Mouse (Mus musculus): ENCODE measurements around the gene Tcirg1. TPM values are rescaled to one million over a fixed set of nuclear protein-coding genes. Genes with fewer than 3 reads are reported as not detected.

The Tcirg1 gene
- polyA plus RNA-seq, 1 experiment from 2014 or later: 35.0 TPM

GRCm38 (mm10) chr19:3846676-3847604 lies 60.0 kb downstream of the Tcirg1 start:
- ATAC-seq (ENCODE audit: low FRiP score, low TSS enrichment): no peak
- H3K27me3 ChIP-seq (ENCODE audit: control insufficient read depth, insufficient read depth, low read length): no peaks in the 10 kb centered on the region
- no peaks in the 10 kb centered on the region for H3K9me3 ChIP-seq (ENCODE audit: control insufficient read depth, low read length)
- H3K4me3 ChIP-seq (ENCODE audit: low read length): no peak overlapping the region
- no peak overlapping the region for H3K27ac ChIP-seq (ENCODE audit: low read depth, low read length)
- no peak overlapping the region for H3K4me2 ChIP-seq (replicated peaks; ENCODE audit: low read depth, low read length)
- 84% methylated on average over 10 of the region's 10 CpGs for WGBS
- H3K4me1 ChIP-seq (ENCODE audit: control insufficient read depth, insufficient read depth, low read length): peaks cover 4% of the 10 kb centered on the region; the same call in 1 of the 2 replicates
- no peaks in the 10 kb centered on the region for H3K36me3 ChIP-seq (ENCODE audit: control insufficient read depth, insufficient read depth, low read length)
- no peak overlapping the region for H3K9ac ChIP-seq (ENCODE audit: low read depth, low read length)

Other genes with a start within 250 kb of the Tcirg1 start
- 7.7 and 10.1 TPM in 2 replicates for gene Lrp5, start 220.6 kb downstream of the Tcirg1 start, polyA plus RNA-seq (2014; fragmentation: Nextera tagmentation; extraction: Ambion mirVana)
- 33.7 and 38.6 TPM in 2 replicates for gene 1810055G02Rik, start 198.8 kb downstream of the Tcirg1 start, polyA plus RNA-seq (2014; fragmentation: Nextera tagmentation; extraction: Ambion mirVana)
- 20.2 and 41.7 TPM in 2 replicates for gene Kmt5b, start 139.7 kb downstream of the Tcirg1 start, polyA plus RNA-seq (2014; fragmentation: Nextera tagmentation; extraction: Ambion mirVana)
- 46.8 and 62.6 TPM in 2 replicates for gene Chka, start 55.4 kb downstream of the Tcirg1 start, polyA plus RNA-seq (2014; fragmentation: Nextera tagmentation; extraction: Ambion mirVana)
- 397 and 412 TPM in 2 replicates for gene Ndufs8, start 5.6 kb upstream of the Tcirg1 start, polyA plus RNA-seq (2014; fragmentation: Nextera tagmentation; extraction: Ambion mirVana)
- 2.8 and 3.0 TPM in 2 replicates for gene Aldh3b1, start 22.7 kb upstream of the Tcirg1 start, polyA plus RNA-seq (2014; fragmentation: Nextera tagmentation; extraction: Ambion mirVana)
- 7.0 and 12.4 TPM in 2 replicates for gene Unc93b1, start 28.1 kb upstream of the Tcirg1 start, polyA plus RNA-seq (2014; fragmentation: Nextera tagmentation; extraction: Ambion mirVana)
- not detected in 2 replicates for gene Aldh3b3, start 51.5 kb upstream of the Tcirg1 start, polyA plus RNA-seq (2014; fragmentation: Nextera tagmentation; extraction: Ambion mirVana)
- 1.3 and 1.6 TPM in 2 replicates for gene Aldh3b2, start 65.2 kb upstream of the Tcirg1 start, polyA plus RNA-seq (2014; fragmentation: Nextera tagmentation; extraction: Ambion mirVana)
- gene Acy3, start 79.4 kb upstream of the Tcirg1 start, polyA plus RNA-seq (2014; fragmentation: Nextera tagmentation; extraction: Ambion mirVana): 22.4 and 26.3 TPM in 2 replicates
- gene Tbx10, start 85.6 kb upstream of the Tcirg1 start, polyA plus RNA-seq (2014; fragmentation: Nextera tagmentation; extraction: Ambion mirVana): 0.74 and 1.1 TPM in 2 replicates
- gene Nudt8, start 93.4 kb upstream of the Tcirg1 start, polyA plus RNA-seq (2014; fragmentation: Nextera tagmentation; extraction: Ambion mirVana): 37.6 and 38.5 TPM in 2 replicates
- gene Gm49405, start 93.5 kb upstream of the Tcirg1 start, polyA plus RNA-seq (2014; fragmentation: Nextera tagmentation; extraction: Ambion mirVana): 2.5 and 2.7 TPM in 2 replicates
- 4.5 and 5.8 TPM in 2 replicates for gene Doc2g, start 96.2 kb upstream of the Tcirg1 start, polyA plus RNA-seq (2014; fragmentation: Nextera tagmentation; extraction: Ambion mirVana)
- gene Ndufv1, start 105.7 kb upstream of the Tcirg1 start, polyA plus RNA-seq (2014; fragmentation: Nextera tagmentation; extraction: Ambion mirVana): 214 and 223 TPM in 2 replicates
- 518 and 527 TPM in 2 replicates for gene Gstp1, start 130.9 kb upstream of the Tcirg1 start, polyA plus RNA-seq (2014; fragmentation: Nextera tagmentation; extraction: Ambion mirVana)
- 1.4 and 5.3 TPM in 2 replicates for gene Gstp2, start 138.9 kb upstream of the Tcirg1 start, polyA plus RNA-seq (2014; fragmentation: Nextera tagmentation; extraction: Ambion mirVana)
- 0.34 TPM in 1 of 2 replicates, not detected in the other for gene Gstp3, start 152.4 kb upstream of the Tcirg1 start, polyA plus RNA-seq (2014; fragmentation: Nextera tagmentation; extraction: Ambion mirVana)
- not detected in 2 replicates for gene Cabp2, start 174.4 kb upstream of the Tcirg1 start, polyA plus RNA-seq (2014; fragmentation: Nextera tagmentation; extraction: Ambion mirVana)
- gene Cdk2ap2, start 190.0 kb upstream of the Tcirg1 start, polyA plus RNA-seq (2014; fragmentation: Nextera tagmentation; extraction: Ambion mirVana): 116 and 121 TPM in 2 replicates
- gene Pitpnm1, start 192.9 kb upstream of the Tcirg1 start, polyA plus RNA-seq (2014; fragmentation: Nextera tagmentation; extraction: Ambion mirVana): 14.0 and 15.8 TPM in 2 replicates
- gene Aip, start 218.7 kb upstream of the Tcirg1 start, polyA plus RNA-seq (2014; fragmentation: Nextera tagmentation; extraction: Ambion mirVana): 92.0 and 97.5 TPM in 2 replicates
- gene Gpr152, start 232.7 kb upstream of the Tcirg1 start, polyA plus RNA-seq (2014; fragmentation: Nextera tagmentation; extraction: Ambion mirVana): not detected in 2 replicates
- gene Cabp4, start 236.9 kb upstream of the Tcirg1 start, polyA plus RNA-seq (2014; fragmentation: Nextera tagmentation; extraction: Ambion mirVana): 0.06 and 0.09 TPM in 2 replicates
- gene Coro1b, start 241.5 kb upstream of the Tcirg1 start, polyA plus RNA-seq (2014; fragmentation: Nextera tagmentation; extraction: Ambion mirVana): 132 and 156 TPM in 2 replicates
- 0.57 and 0.80 TPM in 2 replicates for gene Ptprcap, start 246.5 kb upstream of the Tcirg1 start, polyA plus RNA-seq (2014; fragmentation: Nextera tagmentation; extraction: Ambion mirVana)